Mouse (Mus musculus) spleen, adult 2 months (tissue): ENCODE measurements around the gene Rasa3. TPM values are rescaled to one million over a fixed set of nuclear protein-coding genes. Genes with fewer than 3 reads are reported as not detected.

Experiments used
- DNase-seq, 2 experiments: peaks; one replicate each; pipeline versions ENCODE4 v3.0.0 to v3.0.0-alpha.2; 2012 to 2021; ENCODE audit warnings: low spot score in 2 of 2, low read depth in 1 of 2
- H3K27ac ChIP-seq: fragments of 200-500 bp; 2 replicates; pipeline ENCODE4 v1.5.1; 2012; ENCODE audit warnings: low read length, inconsistent platforms; ENCODE audit not compliant: insufficient read depth
- H3K27me3 ChIP-seq: fragments of 200-500 bp; 2 replicates; pipeline ENCODE4 v1.6.1; 2012; ENCODE audit warnings: mild to moderate bottlenecking, moderate library complexity, low read length, inconsistent platforms; ENCODE audit not compliant: control insufficient read depth, insufficient read depth
- H3K36me3 ChIP-seq: fragments of 200-500 bp; 2 replicates; pipeline ENCODE4 v1.6.1; 2012; ENCODE audit warnings: mild to moderate bottlenecking, low read length, inconsistent platforms; ENCODE audit not compliant: control insufficient read depth, insufficient read depth
- H3K4me1 ChIP-seq: fragments of 200-500 bp; 2 replicates; pipeline ENCODE4 v1.6.1; 2011; ENCODE audit warnings: inconsistent platforms; ENCODE audit not compliant: control insufficient read depth, insufficient read depth, insufficient read length
- H3K4me3 ChIP-seq: fragments of 200-500 bp; 2 replicates; pipeline ENCODE4 v1.5.1; 2011; ENCODE audit warnings: mild to moderate bottlenecking, inconsistent platforms; ENCODE audit not compliant: insufficient read depth, insufficient read length; ENCODE audit errors: extremely low read depth
- CTCF ChIP-seq: fragments of 200-500 bp; IDR thresholded peaks from 2 replicates; pipeline ENCODE4 v1.5.1; 2011; ENCODE audit warnings: mild to moderate bottlenecking, inconsistent platforms; ENCODE audit not compliant: insufficient read depth, insufficient read length, insufficient replicate concordance; ENCODE audit errors: extremely low read depth
- POLR2A ChIP-seq: fragments of 200-500 bp; IDR thresholded peaks from 2 replicates; pipeline ENCODE4 v1.6.1; 2011; ENCODE audit warnings: low read depth, low read length, inconsistent platforms
- WGBS: fragments of 180-500 bp; shearing (Covaris S2); methylation state at CpG from one replicate; pipeline ENCODE4 v1.1.7; 2018; 5-methylcytosine and 5-hydroxymethylcytosine counted together
- polyA plus RNA-seq: library from polyadenylated mRNA; depleted of rRNA; stranded (reverse); fragments of >200 nt; gene quantifications from 2 replicates; pipeline ENCODE4 v1.2.3, GENCODE M21; 2012

Rasa3 gene
- polyA plus RNA-seq, 1 experiment = 98.7 TPM

GRCm38 (mm10) chr8:13630171-13630570 lies 47.2 kb downstream of the Rasa3 start:
- DNase-seq = no peak
- H3K4me1 ChIP-seq = peaks cover 17% of the 10 kb centered on the region
- H3K27ac ChIP-seq = no peak overlapping the region
- H3K36me3 ChIP-seq = peaks cover 27% of the 10 kb centered on the region
- WGBS = 89% methylated on average over 5 of the region's 5 CpGs
- H3K4me3 ChIP-seq = no peak overlapping the region
- TF ChIP-seq POLR2A (no peak), CTCF (no peak)
- H3K27me3 ChIP-seq = no peaks in the 10 kb centered on the region

- WGBS = 95% methylated on average over 10 of the region's 10 CpGs
- Histone ChIP-seq H3K27ac (no peak overlapping the region), H3K4me3 (no peak overlapping the region), H3K36me3 (peaks cover 25% of the 10 kb centered on the region), H3K4me1 (peaks cover 20% of the 10 kb centered on the region; the same call in 1 of the 2 replicates), H3K27me3 (no peaks in the 10 kb centered on the region)
- no peak for DNase-seq
- TF ChIP-seq CTCF = no peak
- TF ChIP-seq POLR2A = no peak
Measured at GRCm38 (mm10) chr8:13629351-13630090, 47.9 kb downstream of the Rasa3 start.

- DNase-seq = no peak
- TF ChIP-seq CTCF (no peak), POLR2A (no peak)
- H3K4me3 ChIP-seq = no peak overlapping the region
- peaks cover 22% of the 10 kb centered on the region for H3K36me3 ChIP-seq
- no peaks in the 10 kb centered on the region for H3K27me3 ChIP-seq
- H3K4me1 ChIP-seq = peaks cover 28% of the 10 kb centered on the region; the same call in 1 of the 2 replicates
- 54% methylated on average over 9 of the region's 9 CpGs for WGBS
- H3K27ac ChIP-seq = peak overlapping the region; percentile 26
Measured at GRCm38 (mm10) chr8:13628067-13628466, 49.3 kb downstream of the Rasa3 start.

GRCm38 (mm10) chr8:13627591-13627990 lies 49.8 kb downstream of the Rasa3 start:
- H3K36me3 ChIP-seq = peaks cover 22% of the 10 kb centered on the region
- WGBS = 61% methylated on average over 5 of the region's 5 CpGs
- DNase-seq = no peak
- H3K4me1 ChIP-seq = peaks cover 28% of the 10 kb centered on the region; the same call in 1 of the 2 replicates
- H3K27ac ChIP-seq = peak overlapping the region; percentile 26
- H3K4me3 ChIP-seq = no peak overlapping the region
- H3K27me3 ChIP-seq = no peaks in the 10 kb centered on the region
- no peak for TF ChIP-seq POLR2A
- no peak for TF ChIP-seq CTCF

- Histone ChIP-seq H3K4me3 (no peak overlapping the region), H3K36me3 (peaks cover 19% of the 10 kb centered on the region), H3K27me3 (no peaks in the 10 kb centered on the region), H3K4me1 (peaks cover 30% of the 10 kb centered on the region; the same call in 1 of the 2 replicates), H3K27ac (no peak overlapping the region)
- 95% methylated on average over 10 of the region's 10 CpGs for WGBS
- no peak for DNase-seq
- TF ChIP-seq POLR2A = no peak
- no peak for TF ChIP-seq CTCF
Measured at GRCm38 (mm10) chr8:13626114-13626513, 51.3 kb downstream of the Rasa3 start.

- Histone ChIP-seq H3K36me3 (peaks cover 13% of the 10 kb centered on the region), H3K27ac (no peak overlapping the region), H3K4me1 (peaks cover 30% of the 10 kb centered on the region; the same call in 1 of the 2 replicates), H3K27me3 (no peaks in the 10 kb centered on the region), H3K4me3 (no peak overlapping the region)
- TF ChIP-seq POLR2A = no peak
- TF ChIP-seq CTCF = no peak
- WGBS = 79% methylated on average over 5 of the region's 5 CpGs
- DNase-seq = no peak
Measured at GRCm38 (mm10) chr8:13625281-13625970, 52.0 kb downstream of the Rasa3 start.
